ENCODE assay signal across 9 mouse cellular contexts in the genomic region with DNA sequence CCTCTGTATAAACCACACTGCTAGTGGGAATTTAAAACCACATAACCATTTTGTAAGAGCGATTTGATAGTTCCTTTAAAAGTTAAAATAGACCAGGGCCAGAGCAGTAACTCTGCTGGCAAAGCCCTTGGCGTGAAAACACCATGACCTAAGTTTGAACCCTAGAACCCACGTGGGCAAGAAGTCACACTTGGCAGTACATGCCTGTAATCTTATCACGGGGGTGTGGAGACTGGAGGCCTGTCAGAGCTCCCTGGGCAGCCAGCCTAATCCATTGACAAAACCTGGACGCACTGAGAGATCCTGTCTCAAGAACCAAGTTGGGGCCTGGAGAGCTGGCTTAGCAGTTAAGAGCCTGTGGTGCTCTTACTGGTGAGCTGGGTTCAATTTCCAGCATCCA. TPM values are rescaled to one million over a fixed set of nuclear protein-coding genes. Genes with fewer than 3 reads are reported as not detected.
A peak's percentile ranks its signal among the peaks of the same experiment; 100 is the strongest.
DNase-seq lines count a peak whose midpoint lies in the region; ATAC-seq lines count a peak whose summit lies in the region.
"Had no signal": no experiment of that assay in that cellular context is flagged by ENCODE, and none has a peak within 500 bp of the region (broad histone marks: within the 10 kb centered on the region; RNA-seq: fewer than 3 reads in every experiment).

No protein-coding gene starts in this region.

- no peak overlapping the region for H3K4me2 ChIP-seq in hindbrain, embryonic 14.5 days (replicated peaks)

- H3K36me3 ChIP-seq in heart, embryonic 10.5 days, result no peaks in the 10 kb centered on the region
- no peaks in the 10 kb centered on the region for H3K36me3 ChIP-seq in hindbrain, embryonic 14.5 days (replicated peaks; ENCODE audit: control insufficient read depth, insufficient read depth)

- 15% methylated on average over 5 of the region's 5 CpGs for WGBS in heart, embryonic 10.5 days
- WGBS in hindbrain, embryonic 14.5 days, result 68% methylated on average over 5 of the region's 5 CpGs

- peak; percentile 24 for DNase-seq in Muller cell, postnatal 12 days (ENCODE audit: inconsistent ontology term)
- peak; percentile 83 for DNase-seq in adrenal gland, postnatal 10 days
- DNase-seq in heart, embryonic 10.5 days (ENCODE audit: low spot score), result peak; percentile 91
- peak; percentile 36 for DNase-seq in kidney, postnatal 10 days
- peak; percentile 43 for DNase-seq in ovary, postnatal 14 days (ENCODE audit: low spot score)
- DNase-seq in layer of hippocampus, adult 9-10 months (ENCODE audit: low spot score), result no peak
- DNase-seq in hindbrain, embryonic 14.5 days (ENCODE audit: low spot score), result no peak

- H3K9ac ChIP-seq in hindbrain, embryonic 14.5 days, result no peak overlapping the region

- H3K4me3 ChIP-seq in heart, embryonic 10.5 days, result 0 out of 2 replicates have a peak overlapping the region, but pooled peaks have one; percentile 8
- H3K4me3 ChIP-seq in hindbrain, embryonic 14.5 days (replicated peaks; ENCODE audit: low read length), result no peak overlapping the region
- H3K4me3 ChIP-seq: left cerebral cortex, adult 2 months had no signal

- H3K4me1 ChIP-seq in heart, embryonic 10.5 days, result peaks cover 14% of the 10 kb centered on the region; the same call in 1 of the 2 replicates
- no peaks in the 10 kb centered on the region for H3K4me1 ChIP-seq in hindbrain, embryonic 14.5 days (replicated peaks; ENCODE audit: control insufficient read depth, insufficient read depth, low read length)

- no peaks in the 10 kb centered on the region for H3K9me3 ChIP-seq in heart, embryonic 10.5 days
- H3K9me3 ChIP-seq in hindbrain, embryonic 14.5 days (ENCODE audit: control insufficient read depth, low read length), result no peaks in the 10 kb centered on the region

- no peak overlapping the region for H3K27ac ChIP-seq in heart, embryonic 10.5 days
- no peak overlapping the region for H3K27ac ChIP-seq in hindbrain, embryonic 14.5 days
- H3K27ac ChIP-seq: left cerebral cortex, adult 2 months had no signal

- ATAC-seq in hindbrain, embryonic 14.5 days (ENCODE audit: low FRiP score), result no peak

- H3K27me3 ChIP-seq in heart, embryonic 10.5 days (ENCODE audit: insufficient read depth, poor library complexity, severe bottlenecking), result no peaks in the 10 kb centered on the region
- H3K27me3 ChIP-seq in hindbrain, embryonic 14.5 days (ENCODE audit: control insufficient read depth, insufficient read depth, low read length), result no peaks in the 10 kb centered on the region

RNA-seq across cellular contexts. Expression of a gene that starts 12.9 kb away (rescaled TPM):
- total RNA-seq in adrenal gland, postnatal 10 days (2021), result 1 to 10 TPM in 1 of 2 experiments, under 1 TPM in 1; 0.45 to 1.2 TPM
- polyA plus RNA-seq in heart, embryonic 10.5 days (2016; fragmentation: Nextera tagmentation; extraction: Ambion mirVana), result 0.20 and 0.21 TPM in 2 replicates
- 8.9 and 10.2 TPM in 2 replicates for polyA plus RNA-seq in hindbrain, embryonic 14.5 days (2014; fragmentation: Nextera tagmentation; extraction: Ambion mirVana)
- polyA plus RNA-seq: small intestine, adult 2 months had no signal

RNA-seq across cellular contexts. Expression of a gene that starts 19.0 kb away (rescaled TPM):
- total RNA-seq in adrenal gland, postnatal 10 days (2021), result 10 to 100 TPM in 1 of 2 experiments, 1 to 10 TPM in 1; 9.8 to 10.3 TPM
- polyA plus RNA-seq in heart, embryonic 10.5 days (2016; fragmentation: Nextera tagmentation; extraction: Ambion mirVana), result 45.3 and 66.4 TPM in 2 replicates
- 29.9 and 35.4 TPM in 2 replicates for polyA plus RNA-seq in hindbrain, embryonic 14.5 days (2014; fragmentation: Nextera tagmentation; extraction: Ambion mirVana)

RNA-seq across cellular contexts. Expression of a gene that starts 43.1 kb away (rescaled TPM):
- total RNA-seq in adrenal gland, postnatal 10 days (2021), result 10 to 100 TPM; 79.0 to 96.4 TPM
- 284 and 384 TPM in 2 replicates for polyA plus RNA-seq in heart, embryonic 10.5 days (2016; fragmentation: Nextera tagmentation; extraction: Ambion mirVana)
- 58.4 and 60.7 TPM in 2 replicates for polyA plus RNA-seq in hindbrain, embryonic 14.5 days (2014; fragmentation: Nextera tagmentation; extraction: Ambion mirVana)

Comparison
In these comparisons a context has a peak if more than half of its experiments do, and no peak if none do; other contexts are left out.
1. DNase-seq: peak in Muller cell, postnatal 12 days (single experiment), adrenal gland, postnatal 10 days (single experiment), heart, embryonic 10.5 days (single experiment), kidney, postnatal 10 days (single experiment) and ovary, postnatal 14 days (single experiment); none in layer of hippocampus, adult 9-10 months (single experiment) and hindbrain, embryonic 14.5 days (single experiment).